Comparison of ENCODE assay signal across 23 mouse cellular contexts in genomic region chr9:14759261-14759660, GRCm38 (mm10). TPM values are rescaled to one million over a fixed set of nuclear protein-coding genes. Genes with fewer than 3 reads are reported as not detected.
DNase-seq lines count a peak whose midpoint lies in the region; ATAC-seq lines count a peak whose summit lies in the region.
"Had no signal": no experiment of that assay in that cellular context is flagged by ENCODE, and none has a peak within 500 bp of the region (broad histone marks: within the 10 kb centered on the region; RNA-seq: fewer than 3 reads in every experiment).

No protein-coding gene starts in this region.

- no peak overlapping the region for H3K9ac ChIP-seq in hindbrain, embryonic 12.5 days
- H3K9ac ChIP-seq: heart, embryonic 13.5 days; hindbrain, embryonic 14.5 days had no signal

- no peaks in the 10 kb centered on the region for H3K27me3 ChIP-seq in hindbrain, embryonic 12.5 days

- DNase-seq in 3T3-L1 (ENCODE audit: low read depth, low spot score), result peak; percentile 87
- DNase-seq in Muller cell, postnatal 12 days (ENCODE audit: inconsistent ontology term), result peak; percentile 63
- DNase-seq in spleen, adult 18-20 months, result no peak
- DNase-seq in heart, adult 11 months, result no peak
- DNase-seq in gastrocnemius, postnatal 36 days, result no peak
- DNase-seq: adrenal gland, postnatal 10 days; B cell, adult 2 months; cerebellum, adult 11 months; cerebellum, adult 9-10 months; cerebellum, postnatal 36 days; gastrocnemius, postnatal 10 days; heart, postnatal 36 days; kidney, adult 2 months had no signal

- intact Hi-C loops in gastrocnemius, postnatal 36 days (cut with DNase I), result no loop called here

- H3K36me3 ChIP-seq in hindbrain, embryonic 12.5 days, result no peaks in the 10 kb centered on the region
- H3K36me3 ChIP-seq: embryonic facial prominence, embryonic 10.5 days; forebrain, embryonic 10.5 days; heart, embryonic 13.5 days had no signal

- no peak overlapping the region for H3K27ac ChIP-seq in hindbrain, embryonic 12.5 days
- H3K27ac ChIP-seq: embryonic facial prominence, embryonic 10.5 days; forebrain, embryonic 10.5 days; heart, embryonic 13.5 days; hindbrain, embryonic 14.5 days had no signal

- H3K9me3 ChIP-seq in hindbrain, embryonic 12.5 days (replicated peaks), result no peaks in the 10 kb centered on the region
- H3K9me3 ChIP-seq: embryonic facial prominence, embryonic 10.5 days; forebrain, embryonic 10.5 days; heart, embryonic 13.5 days had no signal

- H3K4me2 ChIP-seq in hindbrain, embryonic 12.5 days (replicated peaks), result no peak overlapping the region
- H3K4me2 ChIP-seq: heart, embryonic 13.5 days; hindbrain, embryonic 14.5 days had no signal

- H3K4me3 ChIP-seq in hindbrain, embryonic 12.5 days, result no peak overlapping the region
- H3K4me3 ChIP-seq: embryonic facial prominence, embryonic 10.5 days; forebrain, embryonic 10.5 days; heart, embryonic 13.5 days had no signal

- ATAC-seq in granulocyte monocyte progenitor cell, adult 5-6 weeks (replicated peaks; ENCODE audit: poor library complexity, severe bottlenecking), result 0 out of 2 replicates have a peak, but pooled peaks have one; percentile 16
- ATAC-seq in hindbrain, embryonic 12.5 days (ENCODE audit: low FRiP score), result no peak
- ATAC-seq: forebrain, embryonic 14.5 days had no signal

- H3K4me1 ChIP-seq in hindbrain, embryonic 12.5 days, result no peaks in the 10 kb centered on the region
- H3K4me1 ChIP-seq: forebrain, embryonic 10.5 days; heart, embryonic 13.5 days had no signal

RNA-seq across cellular contexts. Expression of gene Fut4, which starts 7.1 kb away (rescaled TPM):
- total RNA-seq in granulocyte monocyte progenitor cell, adult 5-6 weeks (2014; fragmentation: Nextera tagmentation), result 8.4 and 10.6 TPM in 2 replicates
- 12.7 and 16.0 TPM in 2 replicates for total RNA-seq in granulocyte monocyte progenitor cell, adult 5-6 weeks (2017)
- polyA plus RNA-seq in hindbrain, embryonic 12.5 days (2016; fragmentation: Nextera tagmentation; extraction: Ambion mirVana), result 2.2 and 2.4 TPM in 2 replicates
- under 1 TPM; 0.17 to 0.26 TPM for total RNA-seq in gastrocnemius, postnatal 36 days (2021)

RNA-seq across cellular contexts. Expression of gene 1700012B09Rik, which starts 11.6 kb away (rescaled TPM):
- total RNA-seq in granulocyte monocyte progenitor cell, adult 5-6 weeks (2014; fragmentation: Nextera tagmentation), result 6.3 and 9.3 TPM in 2 replicates
- total RNA-seq in granulocyte monocyte progenitor cell, adult 5-6 weeks (2017), result 6.2 and 16.1 TPM in 2 replicates
- polyA plus RNA-seq in hindbrain, embryonic 12.5 days (2016; fragmentation: Nextera tagmentation; extraction: Ambion mirVana), result 3.6 and 4.2 TPM in 2 replicates
- total RNA-seq in gastrocnemius, postnatal 36 days (2021), result not detected
- total RNA-seq: adrenal gland, postnatal 10 days; adrenal gland, postnatal 4 days; gastrocnemius, postnatal 10 days; heart, postnatal 36 days had no signal
- polyA plus RNA-seq: forebrain, embryonic 10.5 days; heart, embryonic 13.5 days; heart, postnatal 0 days; intestine, embryonic 16.5 days; kidney, adult 2 months had no signal

RNA-seq across cellular contexts. Expression of gene Piwil4, which starts 18.7 kb away (rescaled TPM):
- not detected in 2 replicates for total RNA-seq in granulocyte monocyte progenitor cell, adult 5-6 weeks (2014; fragmentation: Nextera tagmentation)
- total RNA-seq in granulocyte monocyte progenitor cell, adult 5-6 weeks (2017), result 0.09 TPM in 1 of 2 replicates, not detected in the other
- 0.17 and 0.39 TPM in 2 replicates for polyA plus RNA-seq in hindbrain, embryonic 12.5 days (2016; fragmentation: Nextera tagmentation; extraction: Ambion mirVana)
- not detected for total RNA-seq in gastrocnemius, postnatal 36 days (2021)
- total RNA-seq: heart, postnatal 36 days had no signal
- polyA plus RNA-seq: embryonic facial prominence, embryonic 10.5 days had no signal

RNA-seq across cellular contexts. Expression of gene Mre11a, which starts 25.2 kb away (rescaled TPM):
- 54.7 and 68.9 TPM in 2 replicates for total RNA-seq in granulocyte monocyte progenitor cell, adult 5-6 weeks (2014; fragmentation: Nextera tagmentation)
- total RNA-seq in granulocyte monocyte progenitor cell, adult 5-6 weeks (2017), result 50.1 and 58.6 TPM in 2 replicates
- polyA plus RNA-seq in hindbrain, embryonic 12.5 days (2016; fragmentation: Nextera tagmentation; extraction: Ambion mirVana), result 20.6 and 25.9 TPM in 2 replicates
- total RNA-seq in gastrocnemius, postnatal 36 days (2021), result 10 to 100 TPM in 1 of 2 experiments, 1 to 10 TPM in 1; 8.5 to 14.5 TPM

RNA-seq across cellular contexts. Expression of gene Ankrd49, which starts 25.4 kb away (rescaled TPM):
- 36.8 and 49.4 TPM in 2 replicates for total RNA-seq in granulocyte monocyte progenitor cell, adult 5-6 weeks (2014; fragmentation: Nextera tagmentation)
- total RNA-seq in granulocyte monocyte progenitor cell, adult 5-6 weeks (2017), result 57.3 and 65.7 TPM in 2 replicates
- 44.4 and 45.6 TPM in 2 replicates for polyA plus RNA-seq in hindbrain, embryonic 12.5 days (2016; fragmentation: Nextera tagmentation; extraction: Ambion mirVana)
- total RNA-seq in gastrocnemius, postnatal 36 days (2021), result 1 to 10 TPM; 6.1 to 6.5 TPM

Comparison
In these comparisons a context has a peak if more than half of its experiments do, and no peak if none do; other contexts are left out.
1. DNase-seq: peak in 3T3-L1 (single experiment) and Muller cell, postnatal 12 days (single experiment); none in spleen, adult 18-20 months (0 of 2), heart, adult 11 months (single experiment) and gastrocnemius, postnatal 36 days (0 of 2).
2. RNA of gene Fut4, which starts 7.1 kb away (total RNA-seq): 8.4 to 16.0 TPM in granulocyte monocyte progenitor cell, adult 5-6 weeks; 0.17 to 0.26 TPM in gastrocnemius, postnatal 36 days; every median in the first group is over 4 times any median in the second.
3. RNA of gene 1700012B09Rik, which starts 11.6 kb away (total RNA-seq): 6.2 to 16.1 TPM in granulocyte monocyte progenitor cell, adult 5-6 weeks; not detected in gastrocnemius, postnatal 36 days; every median in the first group is over 4 times any median in the second.